Mouse (Mus musculus) embryonic facial prominence, embryonic 15.5 days (tissue): ENCODE results near the gene Cspg4. TPM values are rescaled to one million over a fixed set of nuclear protein-coding genes. Genes with fewer than 3 reads are reported as not detected.

Experiments
- polyA plus RNA-seq: library from polyadenylated mRNA; unstranded; fragments of >200 nt; fragmentation: Nextera tagmentation; extraction: Ambion mirVana; gene quantifications from 2 replicates; pipeline ENCODE4 v1.2.1, GENCODE M21; 2015

Cspg4 gene
- polyA plus RNA-seq, 1 experiment from 2014 or later, result 31.2 TPM

Other genes starting within 250 kb of the Cspg4 start
- gene Lingo1, start 68.6 kb upstream of the Cspg4 start, polyA plus RNA-seq, result 7.6 and 8.9 TPM in 2 replicates
- 0.88 and 1.1 TPM in 2 replicates for gene Odf3l1, start 354 bp upstream of the Cspg4 start, polyA plus RNA-seq
- 10.3 and 12.2 TPM in 2 replicates for gene Snx33, start 63.3 kb downstream of the Cspg4 start, polyA plus RNA-seq
- 89.4 and 95.0 TPM in 2 replicates for gene Imp3, start 72.4 kb downstream of the Cspg4 start, polyA plus RNA-seq
- gene Snupn, start 85.8 kb downstream of the Cspg4 start, polyA plus RNA-seq, result 25.3 and 27.9 TPM in 2 replicates
- 26.6 and 27.2 TPM in 2 replicates for gene Ptpn9, start 129.9 kb downstream of the Cspg4 start, polyA plus RNA-seq
- gene Sin3a, start 207.0 kb downstream of the Cspg4 start, polyA plus RNA-seq, result 28.0 and 32.8 TPM in 2 replicates